Mouse (Mus musculus) mouse embryonic stem cell (cell line): ENCODE results near the gene Dgkh.

Experiments used
- in situ Hi-C, 2 experiments: fragments of 300-500 bp; cut with MboI; formaldehyde crosslinking; loops; 1 replicate in 1 of 2; 3 replicates in 1 of 2; pipeline ENCODE4 v1.14.3; 2019 to 2020; ENCODE audit warnings: low sequenced_read_pairs in 2 of 2, low pct_unique_long_range_greater_than_20kb in 1 of 2, mixed read lengths in 1 of 2; ENCODE audit not compliant: unreplicated experiment in 1 of 2

Dgkh gene

GRCm38 (mm10) chr14:78687716-78688115 is 44.9 kb downstream of the Dgkh start:
- in situ Hi-C loops: no loop called here

DNA sequence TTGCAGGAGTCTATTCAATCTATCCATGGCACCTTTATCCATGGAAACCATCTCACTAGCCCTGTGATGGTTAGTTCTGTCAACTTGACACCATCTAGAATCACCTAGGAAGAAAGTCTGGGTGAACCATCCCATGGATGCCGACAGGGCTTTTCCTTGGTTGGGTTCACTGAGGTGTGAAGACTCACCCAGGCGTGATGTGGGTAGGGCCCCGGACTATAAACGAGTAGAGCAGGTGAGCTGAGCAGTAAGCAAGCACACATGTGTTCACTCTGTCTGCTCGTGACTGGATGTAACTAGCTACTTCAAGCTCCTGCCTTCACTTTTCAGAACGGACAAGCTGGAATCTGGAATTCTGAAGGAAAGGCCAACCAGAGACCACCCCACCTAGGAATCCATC is 45.9 kb downstream of the Dgkh start:
- in situ Hi-C loops: no loop called here

- in situ Hi-C loops: no loop called here
Observed at GRCm38 (mm10) chr14:78684171-78684570, 48.4 kb downstream of the Dgkh start.

GRCm38 (mm10) chr14:78678981-78679380 is 53.6 kb downstream of the Dgkh start:
- in situ Hi-C loops: no loop called here

DNA sequence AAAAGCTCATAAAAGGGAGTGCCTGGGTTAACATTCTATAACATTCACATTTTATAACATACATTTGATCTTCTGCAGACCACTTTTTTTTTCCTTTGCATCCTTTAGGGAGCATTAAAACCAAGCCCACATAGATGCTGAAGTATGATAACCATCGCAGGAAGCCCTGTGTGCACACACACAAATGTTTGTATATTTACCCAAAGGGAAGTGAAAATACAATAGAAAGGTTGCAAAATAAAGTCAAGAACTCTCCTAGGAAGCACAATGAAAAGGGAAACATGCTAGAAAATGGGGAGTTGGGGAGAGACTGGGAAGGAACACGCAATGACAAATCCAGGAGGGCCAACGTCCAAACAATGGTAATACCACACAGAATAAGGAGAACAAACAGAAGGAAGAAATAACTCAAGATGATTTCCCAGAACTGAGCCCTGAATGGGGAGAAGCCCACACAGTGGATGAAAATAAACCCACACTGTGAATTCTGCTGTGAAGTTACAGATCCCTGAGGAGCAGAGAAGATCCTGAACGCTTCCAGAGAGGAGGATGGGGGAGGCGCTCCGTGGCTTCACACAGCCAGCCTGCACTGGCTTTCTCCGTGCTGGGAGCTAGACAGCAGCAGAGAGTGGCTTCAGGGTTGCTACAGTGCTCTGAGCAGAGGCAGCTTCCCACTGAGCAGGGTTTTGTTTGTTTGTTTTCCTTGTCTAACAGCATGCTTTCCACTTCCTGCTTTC is 54.6 kb downstream of the Dgkh start:
- in situ Hi-C loops: no loop called here

DNA sequence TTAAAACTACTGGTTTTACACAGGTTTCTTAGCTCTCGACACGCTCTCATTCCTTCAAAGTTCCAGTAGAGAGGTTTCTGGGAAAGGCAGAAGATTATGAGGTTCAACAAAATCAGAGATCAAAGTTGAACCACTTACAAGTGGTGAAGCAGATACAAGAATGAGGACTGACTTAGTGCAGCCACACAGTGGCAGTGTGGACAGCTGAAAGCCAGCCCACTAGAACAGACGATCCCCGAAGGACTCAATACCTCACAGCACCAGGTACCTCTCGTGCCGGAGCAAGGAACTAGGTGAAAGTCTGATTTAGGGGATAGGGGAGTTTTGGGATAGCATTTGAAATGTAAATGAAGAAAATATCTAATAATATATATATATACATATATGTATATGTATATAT is 56.1 kb downstream of the Dgkh start:
- in situ Hi-C loops: no loop called here

GRCm38 (mm10) chr14:78674606-78675005 is 58.0 kb downstream of the Dgkh start:
- in situ Hi-C loops: loop anchor here in 1 of 2 experiments (25.0 kb wide), 1 partner anchor 438 kb away; no protein-coding TSS in a partner anchor

DNA sequence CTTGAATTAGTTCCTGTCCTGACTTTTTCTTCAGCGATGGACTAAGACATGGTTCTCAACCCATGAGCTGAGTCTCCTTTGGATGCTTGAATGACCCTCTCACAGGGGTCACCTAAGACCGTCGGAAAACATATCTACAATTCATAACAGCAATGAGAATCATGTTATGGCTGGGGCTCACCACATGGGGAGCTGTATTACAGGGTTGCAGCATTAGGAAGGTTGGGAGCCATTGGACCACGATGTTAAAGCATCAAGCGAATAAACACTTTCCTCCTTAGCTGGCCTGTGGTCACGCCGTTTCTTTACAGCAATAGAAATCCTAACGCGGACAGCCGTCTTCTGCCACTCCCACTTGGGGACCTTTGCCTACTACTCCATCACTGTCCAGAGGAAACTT is 62.6 kb downstream of the Dgkh start:
- in situ Hi-C loops: loop anchor here in 1 of 2 experiments (25.0 kb wide), 1 partner anchor 442 kb away; no protein-coding TSS in a partner anchor

DNA sequence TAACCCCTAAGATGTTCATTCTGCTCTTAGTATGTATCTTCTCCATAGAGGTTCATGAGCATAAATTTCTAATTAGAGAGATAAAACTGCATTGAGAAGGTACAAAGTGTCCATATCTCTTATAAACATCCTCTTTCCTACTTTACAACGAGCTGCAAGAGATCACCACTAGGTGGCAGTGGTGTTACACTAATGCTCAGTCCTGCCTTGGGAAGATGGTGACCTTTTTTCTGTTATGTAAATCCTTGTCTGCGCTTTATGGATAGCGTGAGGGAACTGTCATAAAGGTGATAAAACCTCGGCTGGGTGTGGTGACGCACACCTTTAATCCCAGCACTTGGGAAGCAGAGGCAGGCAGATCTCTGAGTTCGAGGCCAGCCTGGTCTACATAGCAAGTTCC is 64.3 kb downstream of the Dgkh start:
- in situ Hi-C loops: loop anchor here in 1 of 2 experiments (25.0 kb wide), 1 partner anchor 444 kb away; no protein-coding TSS in a partner anchor

GRCm38 (mm10) chr14:78667763-78668162 is 64.8 kb downstream of the Dgkh start:
- in situ Hi-C loops: loop anchor here in 1 of 2 experiments (25.0 kb wide), 1 partner anchor 445 kb away; no protein-coding TSS in a partner anchor

- in situ Hi-C loops: loop anchor here in 1 of 2 experiments (25.0 kb wide), 1 partner anchor 450 kb away; no protein-coding TSS in a partner anchor
Observed at GRCm38 (mm10) chr14:78662641-78663040, 69.9 kb downstream of the Dgkh start.

- in situ Hi-C loops: loop anchor here in 1 of 2 experiments (25.0 kb wide), 1 partner anchor 451 kb away; no protein-coding TSS in a partner anchor
Observed at GRCm38 (mm10) chr14:78661462-78661861, 71.1 kb downstream of the Dgkh start.

DNA sequence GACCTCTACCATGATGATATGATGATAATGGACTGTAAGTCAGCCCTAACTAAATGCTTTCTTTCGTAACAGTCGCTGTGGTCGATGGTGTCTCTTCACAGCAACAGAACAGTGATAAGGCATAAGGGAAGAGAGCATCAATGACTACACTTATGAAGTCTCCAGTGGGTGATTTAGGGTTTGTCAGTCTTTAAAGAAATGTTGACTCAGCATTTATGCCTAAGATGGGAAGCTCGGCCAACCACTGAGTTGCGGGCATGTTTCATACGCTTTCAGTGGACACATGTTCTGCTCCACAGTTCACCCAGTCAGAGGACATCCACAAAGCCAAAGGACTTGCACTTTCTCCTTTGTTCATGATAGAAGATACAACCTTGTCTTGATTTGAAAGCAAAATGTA is 73.9 kb downstream of the Dgkh start:
- in situ Hi-C loops: loop anchor here in 1 of 2 experiments (25.0 kb wide), 1 partner anchor 454 kb away; no protein-coding TSS in a partner anchor

DNA sequence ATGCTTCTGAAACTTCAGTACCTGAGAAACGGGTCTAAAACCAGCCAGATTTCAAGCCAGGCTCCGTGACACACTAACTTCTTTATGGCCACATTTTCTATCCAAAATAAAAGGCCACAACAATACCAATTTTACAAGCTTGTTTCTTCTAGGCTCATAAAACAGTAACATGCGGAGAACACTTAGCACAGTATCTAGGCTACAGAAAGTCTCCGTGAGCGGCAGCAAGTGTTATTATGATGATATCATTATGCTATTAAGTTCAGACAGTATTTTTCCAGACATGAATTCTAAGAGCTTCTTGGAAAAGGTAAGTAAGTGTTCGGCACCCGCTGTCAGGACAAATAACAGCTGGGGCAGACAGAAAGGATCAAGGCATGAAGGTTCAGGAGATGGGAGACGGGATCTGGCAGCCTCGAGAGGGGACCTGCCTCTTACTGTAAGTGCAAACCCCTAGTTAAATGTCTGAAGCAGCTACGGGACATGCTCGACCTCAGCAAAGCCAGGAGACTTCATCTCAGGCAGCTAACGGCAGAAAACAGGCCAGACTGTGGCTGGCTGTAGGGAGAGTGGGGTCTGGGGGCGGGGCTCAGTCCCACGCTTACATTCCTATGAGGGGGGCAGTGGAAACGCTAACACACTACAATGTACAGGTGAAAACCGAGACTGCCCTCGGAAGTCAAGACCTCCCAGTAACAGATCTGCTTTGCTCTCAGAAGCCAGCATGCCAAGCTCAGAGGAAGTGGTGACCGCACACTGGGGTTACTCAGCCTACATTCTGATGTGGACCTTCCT is 75.5 kb downstream of the Dgkh start:
- in situ Hi-C loops: loop anchor here in 1 of 2 experiments (25.0 kb wide), 1 partner anchor 455 kb away; no protein-coding TSS in a partner anchor

GRCm38 (mm10) chr14:78654939-78655556 is 77.5 kb downstream of the Dgkh start:
- in situ Hi-C loops: loop anchor here in 1 of 2 experiments (25.0 kb wide), 1 partner anchor 457 kb away; no protein-coding TSS in a partner anchor

DNA sequence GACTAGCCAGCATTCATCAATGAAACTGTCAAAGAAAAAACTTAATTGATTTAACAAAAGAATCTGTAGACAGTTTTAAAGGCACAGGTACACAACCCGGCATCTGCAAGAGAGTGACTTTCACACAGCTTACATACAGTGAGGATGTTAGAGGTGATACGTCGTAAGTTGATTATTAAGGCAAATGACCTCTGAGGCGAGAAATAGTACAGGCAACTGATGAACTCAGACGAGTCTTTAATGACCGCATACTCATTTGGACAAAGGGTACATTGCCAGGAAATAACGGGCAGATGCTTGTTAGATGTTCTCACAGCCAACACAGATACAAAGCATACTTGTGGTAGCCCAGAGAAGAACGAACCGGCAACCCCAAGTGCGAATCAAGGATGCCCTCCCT is 78.4 kb downstream of the Dgkh start:
- in situ Hi-C loops: loop anchor here in 1 of 2 experiments (25.0 kb wide), 1 partner anchor 458 kb away; no protein-coding TSS in a partner anchor

GRCm38 (mm10) chr14:78653333-78653732 is 79.2 kb downstream of the Dgkh start:
- in situ Hi-C loops: loop anchor here in 1 of 2 experiments (25.0 kb wide), 1 partner anchor 459 kb away; no protein-coding TSS in a partner anchor

GRCm38 (mm10) chr14:78651696-78652095 is 80.9 kb downstream of the Dgkh start:
- in situ Hi-C loops: loop anchor here in 1 of 2 experiments (25.0 kb wide), 1 partner anchor 461 kb away; no protein-coding TSS in a partner anchor
